Mouse (Mus musculus): ENCODE measurements around the gene Klk14. TPM values are rescaled to one million over a fixed set of nuclear protein-coding genes. Genes with fewer than 3 reads are reported as not detected.

The Klk14 gene
- polyA plus RNA-seq, 1 experiment: not detected

DNA sequence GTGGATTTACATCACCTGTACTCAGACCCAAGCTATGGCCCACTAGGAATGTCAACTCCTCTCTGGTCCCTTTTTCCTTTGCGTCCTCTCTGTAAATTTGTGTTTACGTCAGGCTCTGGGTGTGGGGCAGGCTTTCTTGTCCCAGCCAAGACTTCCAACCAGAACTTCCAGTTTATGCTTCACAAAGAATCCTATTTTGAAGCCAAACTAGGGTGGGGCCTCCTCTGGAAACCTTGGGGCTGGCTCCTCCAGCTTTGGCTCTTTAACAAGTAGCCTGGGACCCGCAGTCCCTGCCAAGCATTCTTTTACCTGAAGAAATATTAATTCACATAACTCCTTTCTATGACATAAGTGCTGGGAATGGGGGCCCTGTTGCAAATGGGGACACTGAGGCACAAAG, 19.8 kb downstream of the Klk14 start:
- peaks cover 3% of the 10 kb centered on the region for H3K4me1 ChIP-seq (ENCODE audit: control insufficient read depth, insufficient read depth, low read length)
- no peaks in the 10 kb centered on the region for H3K9me3 ChIP-seq (replicated peaks; ENCODE audit: control insufficient read depth, insufficient read depth, low read length, poor library complexity, severe bottlenecking)
- H3K9ac ChIP-seq (ENCODE audit: low read depth, poor library complexity, severe bottlenecking): no peak overlapping the region
- H3K4me3 ChIP-seq (ENCODE audit: low read depth, low read length): no peak overlapping the region
- no peaks in the 10 kb centered on the region for H3K36me3 ChIP-seq (ENCODE audit: control insufficient read depth, insufficient read depth, low read length, poor library complexity, severe bottlenecking)
- H3K27me3 ChIP-seq (ENCODE audit: control insufficient read depth, insufficient read depth, low read length, poor library complexity, severe bottlenecking): no peaks in the 10 kb centered on the region
- TF ChIP-seq POLR2A (IDR thresholded peaks at IDR 0.05; ENCODE audit: insufficient read depth, low read length): no peak
- no peak for TF ChIP-seq EP300 (IDR thresholded peaks at IDR 0.05; ENCODE audit: insufficient read depth, low read depth, low read length)
- TF ChIP-seq CTCF (IDR thresholded peaks at IDR 0.05; ENCODE audit: low read depth, low read length): no peak
- H3K27ac ChIP-seq (ENCODE audit: insufficient read depth, low read length): no peak overlapping the region

DNA sequence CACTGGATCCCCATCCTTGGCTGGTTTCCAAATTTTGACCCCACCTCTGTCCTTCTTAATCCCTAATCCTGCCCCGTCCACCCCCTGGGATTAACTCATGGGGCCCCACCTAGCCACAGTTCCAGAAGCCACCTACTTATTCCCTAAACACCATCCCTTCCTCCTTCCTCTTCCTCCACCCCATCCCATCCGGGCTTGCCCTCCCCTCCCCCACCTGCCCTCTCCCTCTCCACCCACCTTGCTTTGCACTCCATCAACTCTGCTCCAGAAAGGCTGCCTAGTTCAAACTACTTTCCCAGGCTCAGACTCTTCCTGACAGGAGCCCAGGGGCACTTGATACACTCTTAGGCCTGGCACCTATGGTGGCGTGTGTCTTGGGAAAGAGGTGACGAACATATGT, 22.0 kb downstream of the Klk14 start, which contains the start of gene Klk13:
Gene Klk13 (plus strand): TSS at position 301 of the 400 bp plus-strand sequence.
- H3K4me3 ChIP-seq (ENCODE audit: low read depth, low read length): peak within 1 kb of the TSS; percentile 48
- no peak for TF ChIP-seq POLR2A (IDR thresholded peaks at IDR 0.05; ENCODE audit: insufficient read depth, low read length)
- no peak for TF ChIP-seq CTCF (IDR thresholded peaks at IDR 0.05; ENCODE audit: low read depth, low read length)
- TF ChIP-seq EP300 (IDR thresholded peaks at IDR 0.05; ENCODE audit: insufficient read depth, low read depth, low read length): no peak
- no peak within 1 kb of the TSS for H3K27ac ChIP-seq (ENCODE audit: insufficient read depth, low read length)

DNA sequence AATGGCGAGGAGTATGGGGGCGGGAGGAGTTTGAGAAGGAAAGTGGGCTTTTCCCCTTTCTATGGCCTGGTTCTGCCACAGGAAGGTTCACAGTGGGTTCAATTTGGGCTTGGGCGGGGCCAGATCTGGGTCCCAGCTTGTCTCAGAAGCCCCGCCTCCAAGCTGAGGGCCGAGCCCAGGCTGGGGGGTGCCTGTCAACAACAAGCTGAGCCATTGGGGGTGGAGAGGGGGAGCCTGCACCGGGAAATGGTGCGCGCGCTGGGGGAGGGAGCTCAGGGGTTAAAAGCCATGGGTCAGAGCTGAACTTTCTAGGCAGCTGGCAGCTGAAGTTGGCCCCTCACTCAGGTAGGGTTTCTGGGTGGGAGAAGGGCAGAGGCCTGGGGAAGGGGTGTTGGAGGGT, 22.7 kb downstream of the Klk14 start:
- no peaks in the 10 kb centered on the region for H3K36me3 ChIP-seq (ENCODE audit: control insufficient read depth, insufficient read depth, low read length, poor library complexity, severe bottlenecking)
- H3K9me3 ChIP-seq (replicated peaks; ENCODE audit: control insufficient read depth, insufficient read depth, low read length, poor library complexity, severe bottlenecking): no peaks in the 10 kb centered on the region
- TF ChIP-seq EP300 (IDR thresholded peaks at IDR 0.05; ENCODE audit: insufficient read depth, low read depth, low read length) (no peak), POLR2A (IDR thresholded peaks at IDR 0.05; ENCODE audit: insufficient read depth, low read length) (no peak)
- peaks cover 3% of the 10 kb centered on the region for H3K4me1 ChIP-seq (ENCODE audit: control insufficient read depth, insufficient read depth, low read length)
- H3K9ac ChIP-seq (ENCODE audit: low read depth, poor library complexity, severe bottlenecking): no peak overlapping the region
- H3K27ac ChIP-seq (ENCODE audit: insufficient read depth, low read length): no peak overlapping the region
- H3K4me3 ChIP-seq (ENCODE audit: low read depth, low read length): peak overlapping the region; percentile 48
- H3K27me3 ChIP-seq (ENCODE audit: control insufficient read depth, insufficient read depth, low read length, poor library complexity, severe bottlenecking): no peaks in the 10 kb centered on the region

More for the DNA sequence above, 22.0 kb downstream of the Klk14 start, which contains the start of gene Klk13:
- H3K9ac ChIP-seq (ENCODE audit: low read depth, poor library complexity, severe bottlenecking): no peak within 1 kb of the TSS
- peaks cover 3% of the 10 kb centered on the region for H3K4me1 ChIP-seq (ENCODE audit: control insufficient read depth, insufficient read depth, low read length)
- no peaks in the 10 kb centered on the region for H3K9me3 ChIP-seq (replicated peaks; ENCODE audit: control insufficient read depth, insufficient read depth, low read length, poor library complexity, severe bottlenecking)
- H3K27me3 ChIP-seq (ENCODE audit: control insufficient read depth, insufficient read depth, low read length, poor library complexity, severe bottlenecking): no peaks in the 10 kb centered on the region
- H3K36me3 ChIP-seq (ENCODE audit: control insufficient read depth, insufficient read depth, low read length, poor library complexity, severe bottlenecking): no peaks in the 10 kb centered on the region

DNA sequence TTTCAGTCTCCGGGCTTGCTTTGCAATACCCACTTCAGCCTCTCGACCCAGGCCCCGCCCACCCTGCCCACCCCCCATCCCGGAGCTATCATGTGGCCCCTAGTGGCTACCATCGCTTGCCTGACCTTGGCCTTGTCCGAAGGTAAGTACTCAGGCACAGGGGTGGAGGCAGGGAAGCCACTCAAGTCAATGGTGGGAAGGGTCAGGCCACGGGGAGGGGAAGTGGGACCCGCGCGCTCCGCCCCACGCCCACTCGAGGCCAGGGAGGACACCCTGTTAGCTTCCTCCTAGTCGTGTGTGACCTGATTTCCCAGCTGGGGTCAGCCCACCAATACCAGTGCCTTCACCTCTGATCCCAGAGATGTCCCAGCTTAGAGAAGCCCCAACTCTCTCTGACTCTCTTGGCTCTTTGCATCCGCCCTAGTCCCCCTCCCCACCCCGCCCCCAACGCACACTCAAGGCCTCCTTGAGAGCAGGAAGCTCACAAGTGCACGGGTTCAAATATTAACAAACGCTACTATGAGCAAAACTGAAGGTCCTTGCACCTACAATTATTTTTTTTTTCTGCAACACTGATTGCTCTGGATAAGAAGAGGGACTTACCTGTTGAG, 23.6 kb downstream of the Klk14 start:
- H3K4me3 ChIP-seq (ENCODE audit: low read depth, low read length): peak overlapping the region; percentile 37
- no peak overlapping the region for H3K9ac ChIP-seq (ENCODE audit: low read depth, poor library complexity, severe bottlenecking)
- no peaks in the 10 kb centered on the region for H3K9me3 ChIP-seq (replicated peaks; ENCODE audit: control insufficient read depth, insufficient read depth, low read length, poor library complexity, severe bottlenecking)

More for the DNA sequence above, 23.6 kb downstream of the Klk14 start:
- Histone ChIP-seq H3K27me3 (ENCODE audit: control insufficient read depth, insufficient read depth, low read length, poor library complexity, severe bottlenecking) (no peaks in the 10 kb centered on the region), H3K27ac (ENCODE audit: insufficient read depth, low read length) (no peak overlapping the region), H3K4me1 (ENCODE audit: control insufficient read depth, insufficient read depth, low read length) (peaks cover 3% of the 10 kb centered on the region), H3K36me3 (ENCODE audit: control insufficient read depth, insufficient read depth, low read length, poor library complexity, severe bottlenecking) (no peaks in the 10 kb centered on the region)
- TF ChIP-seq CTCF (IDR thresholded peaks at IDR 0.05; ENCODE audit: low read depth, low read length): no peak
- no peak for TF ChIP-seq POLR2A (IDR thresholded peaks at IDR 0.05; ENCODE audit: insufficient read depth, low read length)
- no peak for TF ChIP-seq EP300 (IDR thresholded peaks at IDR 0.05; ENCODE audit: insufficient read depth, low read depth, low read length)

Other genes with a start within 250 kb of the Klk14 start
- gene Cldnd2, start 249.6 kb upstream of the Klk14 start, polyA plus RNA-seq (2011; ENCODE audit: insufficient read depth, insufficient read length, low read depth, missing spikeins): not detected in 2 replicates
- gene Etfb, start 246.3 kb upstream of the Klk14 start, polyA plus RNA-seq (2011; ENCODE audit: insufficient read depth, insufficient read length, low read depth, missing spikeins): 63.3 and 68.3 TPM in 2 replicates
- not detected in 2 replicates for gene Gm45233, start 246.3 kb upstream of the Klk14 start, polyA plus RNA-seq (2011; ENCODE audit: insufficient read depth, insufficient read length, low read depth, missing spikeins)
- gene Vsig10l, start 227.3 kb upstream of the Klk14 start, polyA plus RNA-seq (2011; ENCODE audit: insufficient read depth, insufficient read length, low read depth, missing spikeins): 1.9 and 2.8 TPM in 2 replicates
- gene Iglon5, start 200.3 kb upstream of the Klk14 start, polyA plus RNA-seq (2011; ENCODE audit: insufficient read depth, insufficient read length, low read depth, missing spikeins): 4.6 and 5.0 TPM in 2 replicates
- not detected in 2 replicates for gene 4931406B18Rik, start 184.5 kb upstream of the Klk14 start, polyA plus RNA-seq (2011; ENCODE audit: insufficient read depth, insufficient read length, low read depth, missing spikeins)
- gene Cd33, start 146.0 kb upstream of the Klk14 start, polyA plus RNA-seq (2011; ENCODE audit: insufficient read depth, insufficient read length, low read depth, missing spikeins): 0.12 TPM in 1 of 2 replicates, not detected in the other
- gene Zfp658, start 128.2 kb upstream of the Klk14 start, polyA plus RNA-seq (2011; ENCODE audit: insufficient read depth, insufficient read length, low read depth, missing spikeins): 1.7 and 2.2 TPM in 2 replicates
- gene Zfp719, start 110.8 kb upstream of the Klk14 start, polyA plus RNA-seq (2011; ENCODE audit: insufficient read depth, insufficient read length, low read depth, missing spikeins): 6.9 and 9.4 TPM in 2 replicates
- 3.1 and 3.4 TPM in 2 replicates for gene Zfp819, start 83.2 kb upstream of the Klk14 start, polyA plus RNA-seq (2011; ENCODE audit: insufficient read depth, insufficient read length, low read depth, missing spikeins)
- gene Ceacam18, start 55.7 kb upstream of the Klk14 start, polyA plus RNA-seq (2011; ENCODE audit: insufficient read depth, insufficient read length, low read depth, missing spikeins): not detected in 2 replicates
- gene Siglece, start 30.3 kb upstream of the Klk14 start, polyA plus RNA-seq (2011; ENCODE audit: insufficient read depth, insufficient read length, low read depth, missing spikeins): 0.64 TPM in 1 of 2 replicates, not detected in the other
- 6.2 and 7.6 TPM in 2 replicates for gene Ctu1, start 18.4 kb upstream of the Klk14 start, polyA plus RNA-seq (2011; ENCODE audit: insufficient read depth, insufficient read length, low read depth, missing spikeins)
- 1.8 TPM in 1 of 2 replicates, not detected in the other for gene Klk13, start 22.1 kb downstream of the Klk14 start, polyA plus RNA-seq (2011; ENCODE audit: insufficient read depth, insufficient read length, low read depth, missing spikeins)
- gene Klk12, start 78.5 kb downstream of the Klk14 start, polyA plus RNA-seq (2011; ENCODE audit: insufficient read depth, insufficient read length, low read depth, missing spikeins): not detected in 2 replicates
- gene Klk11, start 84.2 kb downstream of the Klk14 start, polyA plus RNA-seq (2011; ENCODE audit: insufficient read depth, insufficient read length, low read depth, missing spikeins): not detected in 2 replicates
- gene Klk10, start 90.6 kb downstream of the Klk14 start, polyA plus RNA-seq (2011; ENCODE audit: insufficient read depth, insufficient read length, low read depth, missing spikeins): 1.2 and 2.1 TPM in 2 replicates
- not detected in 2 replicates for gene Klk9, start 101.5 kb downstream of the Klk14 start, polyA plus RNA-seq (2011; ENCODE audit: insufficient read depth, insufficient read length, low read depth, missing spikeins)
- 12.7 and 15.5 TPM in 2 replicates for gene Klk8, start 107.2 kb downstream of the Klk14 start, polyA plus RNA-seq (2011; ENCODE audit: insufficient read depth, insufficient read length, low read depth, missing spikeins)
- gene Klk7, start 120.9 kb downstream of the Klk14 start, polyA plus RNA-seq (2011; ENCODE audit: insufficient read depth, insufficient read length, low read depth, missing spikeins): 0.70 and 0.84 TPM in 2 replicates
- not detected in 2 replicates for gene Klk6, start 134.1 kb downstream of the Klk14 start, polyA plus RNA-seq (2011; ENCODE audit: insufficient read depth, insufficient read length, low read depth, missing spikeins)
- gene Klk5, start 151.6 kb downstream of the Klk14 start, polyA plus RNA-seq (2011; ENCODE audit: insufficient read depth, insufficient read length, low read depth, missing spikeins): not detected in 2 replicates
- not detected in 2 replicates for gene Klk4, start 190.7 kb downstream of the Klk14 start, polyA plus RNA-seq (2011; ENCODE audit: insufficient read depth, insufficient read length, low read depth, missing spikeins)
- not detected in 2 replicates for gene Klk15, start 243.3 kb downstream of the Klk14 start, polyA plus RNA-seq (2011; ENCODE audit: insufficient read depth, insufficient read length, low read depth, missing spikeins)